Mouse (Mus musculus) lung, embryonic 14.5 days (tissue): ENCODE results near the gene Pcsk6. TPM values are rescaled to one million over a fixed set of nuclear protein-coding genes. Genes with fewer than 3 reads are reported as not detected.

Source experiments
- ATAC-seq: fragments of 200-750 bp; cut with Nextera tagmentation; 2 replicates; pipeline ENCODE4 v1.8.0; 2017; ENCODE audit warnings: mild to moderate bottlenecking, moderate TSS enrichment, moderate library complexity; ENCODE audit not compliant: insufficient read depth
- DNase-seq: peaks from one replicate; pipeline ENCODE4 v3.0.0-alpha.2; 2015
- H3K27ac ChIP-seq: fragments of 300-500 bp; sonication (generic); 2 replicates; pipeline ENCODE4 v1.5.1; 2014; ENCODE audit warnings: low read depth, mild to moderate bottlenecking, moderate library complexity
- H3K27me3 ChIP-seq: fragments of 300-500 bp; sonication (generic); 2 replicates; pipeline ENCODE4 v1.6.1; 2014; ENCODE audit warnings: low read length, control low read depth; ENCODE audit not compliant: insufficient read depth
- H3K36me3 ChIP-seq: fragments of 300-500 bp; sonication (generic); 2 replicates; pipeline ENCODE4 v1.6.1; 2014; ENCODE audit warnings: control low read depth; ENCODE audit not compliant: insufficient read depth
- H3K4me1 ChIP-seq: fragments of 300-500 bp; sonication (generic); 2 replicates; pipeline ENCODE4 v1.6.1; 2014; ENCODE audit warnings: antibody characterized with exemption, control low read depth; ENCODE audit not compliant: insufficient read depth
- H3K4me2 ChIP-seq: fragments of 300-500 bp; sonication (generic); 2 replicates; pipeline ENCODE4 v1.6.1; 2014; ENCODE audit warnings: mild to moderate bottlenecking
- H3K4me3 ChIP-seq: fragments of 300-500 bp; sonication (generic); 2 replicates; pipeline ENCODE4 v1.5.1; 2014; ENCODE audit warnings: low read depth, low read length
- H3K9ac ChIP-seq: fragments of 300-500 bp; sonication (generic); 2 replicates; pipeline ENCODE4 v1.6.1; 2014
- H3K9me3 ChIP-seq: fragments of 300-500 bp; sonication (generic); 2 replicates; pipeline ENCODE4 v1.6.1; 2016; ENCODE audit warnings: low read depth, low read length, control low read depth
- CTCF ChIP-seq: IDR thresholded peaks from 2 replicates; pipeline ENCODE4 v1.5.1; 2016; ENCODE audit warnings: antibody characterized with exemption, low read depth
- WGBS: fragments of 180-500 bp; shearing (Covaris S2); extraction: QIAGEN DNeasy Blood & Tissue Kit; methylation state at CpG from one replicate; pipeline ENCODE4 v1.1.7; 2014; 5-methylcytosine and 5-hydroxymethylcytosine counted together
- polyA plus RNA-seq: library from polyadenylated mRNA; unstranded; fragments of >200 nt; fragmentation: Nextera tagmentation; extraction: Ambion mirVana; gene quantifications from 2 replicates; pipeline ENCODE4 v1.2.1, GENCODE M21; 2014

Gene Pcsk6
- polyA plus RNA-seq, 1 experiment from 2014 or later = 9.2 TPM

DNA sequence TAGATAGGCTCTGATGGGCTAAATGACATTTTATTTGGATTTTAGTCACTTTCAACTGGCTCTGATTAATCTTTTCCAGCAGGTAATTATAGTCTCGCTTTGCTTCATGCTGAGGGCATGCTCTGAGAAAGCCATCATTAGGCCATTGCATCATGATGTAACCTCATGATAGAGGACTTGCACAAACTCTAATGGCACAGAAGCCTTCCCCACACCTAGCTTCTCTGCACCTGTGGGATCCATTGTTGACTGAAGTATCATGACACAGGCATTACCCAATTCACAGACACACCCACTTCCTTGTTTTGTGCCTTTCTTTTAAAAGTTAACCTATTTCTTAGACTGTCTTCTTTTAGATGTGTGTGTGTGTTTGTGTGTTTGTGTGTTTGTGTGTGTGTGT is 95.7 kb downstream of the Pcsk6 start:
- no peak overlapping the region for H3K27ac ChIP-seq
- H3K4me1 ChIP-seq = no peaks in the 10 kb centered on the region
- H3K27me3 ChIP-seq = no peaks in the 10 kb centered on the region
- H3K9me3 ChIP-seq = no peaks in the 10 kb centered on the region
- DNase-seq (no peak), ATAC-seq (no peak)
- H3K4me3 ChIP-seq = no peak overlapping the region
- no peak overlapping the region for H3K4me2 ChIP-seq
- no peaks in the 10 kb centered on the region for H3K36me3 ChIP-seq
- TF ChIP-seq CTCF = no peak
- no peak overlapping the region for H3K9ac ChIP-seq
- WGBS = 86% methylated on average over 1 of the region's 1 CpGs

DNA sequence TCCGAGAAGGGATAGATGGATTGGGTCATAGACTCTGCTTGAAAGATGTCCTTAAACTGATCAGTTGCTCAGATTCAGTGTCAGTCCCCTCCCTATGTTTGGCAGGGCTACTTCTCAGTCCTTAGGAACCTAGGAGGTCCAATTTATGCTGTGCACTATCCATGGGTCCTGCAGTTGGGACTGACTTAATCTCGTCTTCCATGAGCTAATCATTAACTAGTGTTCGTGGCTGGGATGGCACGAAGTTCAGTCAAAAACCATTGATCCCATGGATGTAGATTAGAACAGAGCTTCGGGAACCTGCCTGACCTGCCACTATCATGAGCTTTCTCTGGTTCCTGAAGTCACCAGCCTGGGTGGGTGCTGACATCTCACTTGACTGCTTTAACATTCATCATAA is 96.6 kb downstream of the Pcsk6 start:
- Histone ChIP-seq H3K4me1 (no peaks in the 10 kb centered on the region), H3K4me3 (no peak overlapping the region), H3K9me3 (no peaks in the 10 kb centered on the region), H3K36me3 (no peaks in the 10 kb centered on the region), H3K27ac (no peak overlapping the region), H3K4me2 (no peak overlapping the region), H3K27me3 (no peaks in the 10 kb centered on the region), H3K9ac (no peak overlapping the region)
- DNase-seq = no peak
- ATAC-seq = no peak
- TF ChIP-seq CTCF = no peak
- WGBS = 65% methylated on average over 5 of the region's 5 CpGs

DNA sequence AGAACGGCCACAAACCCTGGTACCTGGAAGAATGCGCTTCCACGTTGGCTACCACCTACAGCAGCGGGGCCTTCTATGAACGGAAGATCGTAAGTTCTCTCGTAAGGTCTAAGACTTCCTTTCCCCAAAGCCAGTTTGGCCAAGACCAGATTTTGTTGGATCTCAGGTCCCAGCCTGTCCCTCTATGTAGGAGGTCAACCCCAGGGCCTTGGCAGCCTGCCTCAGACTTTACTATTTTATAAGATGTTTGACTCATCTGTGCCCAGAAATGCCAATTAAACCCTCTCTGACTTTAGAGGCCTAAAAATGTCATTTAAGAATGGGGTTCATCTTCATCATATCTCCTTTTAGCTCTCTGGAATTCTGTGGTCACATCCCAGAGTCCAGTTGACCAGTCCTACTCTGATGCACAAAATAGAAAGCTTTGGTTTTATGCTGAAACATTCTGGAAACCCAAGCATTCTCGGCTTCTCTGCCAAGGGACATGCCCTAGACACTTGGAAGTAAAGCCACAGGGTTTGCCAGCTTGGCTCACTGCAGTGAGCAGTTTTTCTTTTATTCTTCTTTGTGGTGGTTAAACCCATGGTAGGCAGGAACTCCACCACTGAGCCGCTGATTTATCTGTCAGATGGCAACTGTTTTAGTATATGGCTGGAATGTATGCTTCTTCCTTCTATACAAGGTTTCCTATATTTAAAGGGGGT is 97.8 kb downstream of the Pcsk6 start:
- ATAC-seq (no peak), DNase-seq (no peak)
- Histone ChIP-seq H3K4me2 (no peak overlapping the region), H3K27me3 (no peaks in the 10 kb centered on the region), H3K4me1 (no peaks in the 10 kb centered on the region), H3K27ac (no peak overlapping the region), H3K36me3 (no peaks in the 10 kb centered on the region), H3K4me3 (no peak overlapping the region), H3K9me3 (no peaks in the 10 kb centered on the region), H3K9ac (no peak overlapping the region)
- 94% methylated on average over 9 of the region's 9 CpGs for WGBS
- no peak for TF ChIP-seq CTCF

DNA sequence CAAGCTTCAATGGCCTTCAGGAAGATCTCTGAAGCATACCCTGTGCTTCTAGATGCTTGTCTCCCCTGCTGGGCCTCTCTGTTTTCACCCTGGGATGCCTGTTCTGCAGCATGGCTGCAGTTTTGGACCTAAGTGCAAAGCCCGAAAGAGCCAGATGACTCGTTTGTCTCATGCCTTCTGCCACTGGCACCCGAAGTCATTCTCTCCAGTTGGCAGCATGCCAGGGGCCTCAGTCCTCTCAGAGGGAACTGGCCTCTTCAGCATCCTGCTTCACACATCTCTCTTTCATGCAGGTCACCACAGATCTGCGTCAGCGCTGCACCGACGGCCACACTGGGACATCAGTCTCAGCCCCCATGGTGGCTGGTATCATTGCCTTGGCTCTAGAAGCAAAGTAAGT is 101.1 kb downstream of the Pcsk6 start:
- WGBS = 68% methylated on average over 7 of the region's 7 CpGs
- Histone ChIP-seq H3K4me1 (no peaks in the 10 kb centered on the region), H3K4me2 (no peak overlapping the region), H3K4me3 (no peak overlapping the region), H3K9ac (no peak overlapping the region), H3K27ac (no peak overlapping the region), H3K27me3 (no peaks in the 10 kb centered on the region), H3K36me3 (no peaks in the 10 kb centered on the region), H3K9me3 (no peaks in the 10 kb centered on the region)
- TF ChIP-seq CTCF = no peak
- DNase-seq (peak; percentile 34), ATAC-seq (no peak)

DNA sequence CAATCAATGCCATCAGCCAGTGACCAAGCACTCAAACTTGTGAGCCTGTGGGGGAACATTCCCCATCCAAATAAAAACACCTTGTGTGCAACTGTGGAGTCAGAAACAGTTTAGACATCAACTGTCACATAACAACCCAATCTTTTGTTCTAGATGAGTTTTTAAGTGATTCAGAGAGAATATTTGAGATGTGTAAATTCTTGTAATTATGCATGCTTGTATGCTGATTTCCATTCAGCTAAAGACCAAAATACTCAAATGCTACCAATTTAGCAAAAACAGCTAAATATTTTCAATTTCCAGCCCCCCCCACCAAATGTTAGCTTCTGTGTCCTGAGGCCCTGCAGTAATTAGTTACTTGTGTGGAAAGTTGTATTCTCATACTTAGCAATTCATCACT is 102.9 kb downstream of the Pcsk6 start:
- no peak overlapping the region for H3K27ac ChIP-seq
- no peak overlapping the region for H3K4me2 ChIP-seq
- ATAC-seq (no peak), DNase-seq (no peak)
- no peak for TF ChIP-seq CTCF
- no peak overlapping the region for H3K4me3 ChIP-seq
- H3K36me3 ChIP-seq = no peaks in the 10 kb centered on the region
- H3K4me1 ChIP-seq = no peaks in the 10 kb centered on the region
- H3K9ac ChIP-seq = no peak overlapping the region
- no peaks in the 10 kb centered on the region for H3K9me3 ChIP-seq
- H3K27me3 ChIP-seq = no peaks in the 10 kb centered on the region

DNA sequence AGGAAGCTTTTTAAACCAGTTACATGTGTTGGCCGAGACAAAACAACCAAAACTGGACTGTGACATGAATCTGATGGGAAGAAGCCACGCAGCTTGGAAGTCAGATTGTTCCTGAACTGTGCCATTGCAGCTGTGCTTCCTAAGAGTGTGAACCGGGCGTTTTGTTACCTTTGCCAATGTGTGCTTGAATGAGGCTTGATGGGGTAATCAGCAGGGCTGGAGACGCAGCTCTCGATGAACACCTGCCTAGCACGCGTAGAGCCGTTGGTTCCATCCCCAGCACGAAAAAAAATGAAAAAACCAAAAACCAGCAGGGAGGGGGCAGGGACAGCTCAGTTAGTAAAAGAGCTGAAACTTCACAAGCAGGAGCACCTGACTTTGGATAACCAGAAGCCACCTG is 109.8 kb downstream of the Pcsk6 start:
- no peak overlapping the region for H3K4me3 ChIP-seq
- no peaks in the 10 kb centered on the region for H3K4me1 ChIP-seq
- no peaks in the 10 kb centered on the region for H3K36me3 ChIP-seq
- no peak overlapping the region for H3K4me2 ChIP-seq
- H3K9me3 ChIP-seq = no peaks in the 10 kb centered on the region
- DNase-seq = no peak
- H3K9ac ChIP-seq = no peak overlapping the region
- no peaks in the 10 kb centered on the region for H3K27me3 ChIP-seq
- WGBS = 81% methylated on average over 10 of the region's 10 CpGs
- no peak for TF ChIP-seq CTCF
- no peak for ATAC-seq
- H3K27ac ChIP-seq = no peak overlapping the region

DNA sequence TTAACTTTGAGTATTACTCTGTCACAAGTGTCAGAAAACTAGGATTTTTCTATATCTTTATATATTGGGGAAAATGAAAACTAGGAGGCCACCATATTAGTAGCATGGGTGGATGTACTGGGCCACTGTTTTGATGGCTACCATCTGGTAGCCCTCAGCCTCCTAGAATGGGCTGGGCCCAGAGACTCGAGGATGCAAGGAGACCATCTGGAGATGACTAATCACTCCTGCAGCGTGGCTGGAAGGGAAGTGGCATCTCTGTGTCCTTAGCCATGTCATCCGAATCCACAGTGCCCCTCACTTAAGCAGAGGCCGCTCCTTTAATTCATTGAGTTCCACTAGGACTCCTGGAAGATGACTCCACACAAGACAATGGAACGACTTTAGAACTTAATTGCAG is 115.8 kb downstream of the Pcsk6 start:
- 64% methylated on average over 5 of the region's 5 CpGs for WGBS
- TF ChIP-seq CTCF = no peak
- no peak overlapping the region for H3K27ac ChIP-seq
- H3K4me1 ChIP-seq = peaks cover 20% of the 10 kb centered on the region; the same call in 1 of the 2 replicates
- ATAC-seq (no peak), DNase-seq (no peak)
- no peak overlapping the region for H3K9ac ChIP-seq
- H3K4me3 ChIP-seq = no peak overlapping the region
- no peaks in the 10 kb centered on the region for H3K36me3 ChIP-seq
- no peak overlapping the region for H3K4me2 ChIP-seq
- H3K9me3 ChIP-seq = no peaks in the 10 kb centered on the region
- H3K27me3 ChIP-seq = no peaks in the 10 kb centered on the region
